Mouse (Mus musculus) embryonic facial prominence, embryonic 11.5 days (tissue): ENCODE measurements around the gene Gpr45. TPM values are rescaled to one million over a fixed set of nuclear protein-coding genes. Genes with fewer than 3 reads are reported as not detected.
"Not testable (repeated sequence)": the region's sequence is repeated elsewhere in the genome, so short reads cannot be mapped to it uniquely, and the experiment has no call there.

Source experiments
- ATAC-seq: fragments of 200-750 bp; cut with Nextera tagmentation; replicated peaks from 2 replicates; pipeline ENCODE4 v1.8.0; 2017; ENCODE audit warnings: low read depth; ENCODE audit not compliant: insufficient number of reproducible peaks, low FRiP score, low TSS enrichment
- DNase-seq: peaks from one replicate; pipeline ENCODE4 v3.0.0-alpha.2; 2015; ENCODE audit warnings: low spot score
- H3K27ac ChIP-seq: fragments of 300-500 bp; sonication (generic); replicated peaks from 2 replicates; pipeline ENCODE4 v1.5.1; 2014; ENCODE audit warnings: mild to moderate bottlenecking, low read depth, low read length, control low read depth
- H3K27me3 ChIP-seq: fragments of 300-500 bp; sonication (generic); 2 replicates; pipeline ENCODE4 v1.6.1; 2014; ENCODE audit warnings: mild to moderate bottlenecking, low read length, moderate library complexity, mixed read lengths; ENCODE audit not compliant: control insufficient read depth, insufficient read depth
- H3K36me3 ChIP-seq: fragments of 300-500 bp; sonication (generic); replicated peaks from 2 replicates; pipeline ENCODE4 v1.6.1; 2014; ENCODE audit warnings: low read depth, mild to moderate bottlenecking, low read length, moderate library complexity, mixed read lengths; ENCODE audit not compliant: control insufficient read depth, insufficient read depth
- H3K4me1 ChIP-seq: fragments of 300-500 bp; sonication (generic); 2 replicates; pipeline ENCODE4 v1.6.1; 2014; ENCODE audit warnings: low read length, mixed read lengths; ENCODE audit not compliant: control insufficient read depth, insufficient read depth
- H3K4me2 ChIP-seq: fragments of 300-500 bp; sonication (generic); 2 replicates; pipeline ENCODE4 v1.6.1; 2014; ENCODE audit warnings: low read depth, mild to moderate bottlenecking, control low read depth, low read length, moderate library complexity
- H3K4me3 ChIP-seq: fragments of 300-500 bp; sonication (generic); 2 replicates; pipeline ENCODE4 v1.5.1; 2014; ENCODE audit warnings: low read depth, low read length, control low read depth
- H3K9ac ChIP-seq: fragments of 300-500 bp; sonication (generic); replicated peaks from 2 replicates; pipeline ENCODE4 v1.6.1; 2014; ENCODE audit warnings: mild to moderate bottlenecking, control low read depth, low read length
- H3K9me3 ChIP-seq: fragments of 300-500 bp; sonication (generic); replicated peaks from 2 replicates; pipeline ENCODE4 v1.6.1; 2016; ENCODE audit warnings: mild to moderate bottlenecking, low read length, inconsistent platforms, mixed read lengths; ENCODE audit not compliant: control insufficient read depth
- WGBS: fragments of 180-500 bp; shearing (Covaris S2); extraction: QIAGEN DNeasy Blood & Tissue Kit; methylation state at CpG from one replicate; pipeline ENCODE4 v1.1.7; 2014; 5-methylcytosine and 5-hydroxymethylcytosine counted together
- polyA plus RNA-seq: library from polyadenylated mRNA; unstranded; fragments of >200 nt; fragmentation: Nextera tagmentation; extraction: Ambion mirVana; gene quantifications from 2 replicates; pipeline ENCODE4 v1.2.1, GENCODE M21; 2014

The Gpr45 gene
- polyA plus RNA-seq, 1 experiment from 2014 or later = 18.6 TPM

DNA sequence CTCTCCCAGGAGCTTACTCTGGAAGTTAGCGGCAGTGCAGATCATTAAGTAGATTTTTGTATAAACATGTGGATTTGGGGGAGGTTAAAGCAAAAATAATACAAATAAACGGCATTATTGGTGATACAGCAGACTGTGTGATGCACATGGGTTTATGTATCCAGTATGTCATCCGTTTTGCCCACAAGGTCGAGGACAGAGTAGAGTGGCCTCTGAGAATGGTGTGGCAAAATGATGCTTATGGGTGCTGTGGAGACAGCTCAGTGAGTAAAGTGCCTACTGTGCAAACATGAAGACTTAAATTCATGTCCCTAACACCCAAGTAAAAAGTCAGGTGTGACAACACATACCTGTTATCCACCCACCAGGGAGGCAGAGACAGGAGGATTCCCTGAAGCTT, 53.9 kb downstream of the Gpr45 start:
- ATAC-seq (no peak), DNase-seq (no peak)
- Histone ChIP-seq H3K36me3 (no peaks in the 10 kb centered on the region), H3K9me3 (no peaks in the 10 kb centered on the region), H3K9ac (no peak overlapping the region), H3K4me3 (no peak overlapping the region), H3K27me3 (no peaks in the 10 kb centered on the region), H3K27ac (no peak overlapping the region), H3K4me1 (no peaks in the 10 kb centered on the region), H3K4me2 (no peak overlapping the region)
- 83% methylated on average over 4 of the region's 4 CpGs for WGBS

- Histone ChIP-seq H3K9ac (no peak overlapping the region), H3K4me1 (no peaks in the 10 kb centered on the region), H3K27me3 (no peaks in the 10 kb centered on the region), H3K27ac (no peak overlapping the region; the same call in none of the 2 replicates), H3K9me3 (no peaks in the 10 kb centered on the region), H3K4me3 (no peak overlapping the region), H3K4me2 (no peak overlapping the region), H3K36me3 (no peaks in the 10 kb centered on the region)
- 0 out of 2 replicates have a peak, but pooled peaks have one; percentile 37 for ATAC-seq
- DNase-seq = peak; percentile 75
- 38% methylated on average over 4 of the region's 4 CpGs for WGBS
These were observed 57.8 kb downstream of the Gpr45 start for GRCm38 (mm10) chr1:43010461-43010860.

DNA sequence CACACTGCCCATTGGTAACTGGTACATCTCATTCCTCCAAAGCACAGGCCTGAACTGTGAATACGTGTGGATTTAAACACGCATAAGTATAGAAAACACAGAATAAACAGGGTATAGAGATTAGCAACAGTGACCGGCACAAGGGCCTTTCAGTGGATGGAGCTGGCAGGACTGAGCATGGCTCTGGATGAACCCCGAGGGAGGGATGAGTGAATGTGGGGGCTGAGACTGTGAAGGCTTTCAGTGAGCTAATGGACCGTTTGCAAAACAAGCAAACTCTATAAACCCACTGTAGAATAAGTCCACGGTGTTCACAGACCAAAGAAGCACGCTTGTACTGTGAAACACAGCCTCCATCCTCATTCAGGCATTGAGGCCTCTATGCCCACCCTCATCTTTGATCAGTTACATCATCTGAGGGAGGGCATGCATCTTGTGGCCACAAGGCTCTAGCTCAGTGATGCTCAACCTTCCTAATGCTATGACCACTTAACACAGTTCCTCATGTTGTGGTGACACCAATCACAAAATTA, 62.5 kb downstream of the Gpr45 start:
- H3K4me3 ChIP-seq, H3K9me3 ChIP-seq, DNase-seq, H3K4me1 ChIP-seq, H3K4me2 ChIP-seq, H3K27me3 ChIP-seq, ATAC-seq, H3K27ac ChIP-seq, H3K36me3 ChIP-seq, H3K9ac ChIP-seq: not testable (repeated sequence)
- whole genome bisulfite sequencing = 92% methylated on average over 7 of the region's 7 CpGs

- H3K4me1 ChIP-seq = no peaks in the 10 kb centered on the region
- H3K4me3 ChIP-seq = no peak overlapping the region
- no peak overlapping the region for H3K9ac ChIP-seq
- H3K36me3 ChIP-seq = no peaks in the 10 kb centered on the region
- H3K4me2 ChIP-seq = no peak overlapping the region
- H3K9me3 ChIP-seq = no peaks in the 10 kb centered on the region
- no peak overlapping the region for H3K27ac ChIP-seq
- ATAC-seq = no peak
- WGBS = 87% methylated on average over 7 of the region's 7 CpGs
- no peaks in the 10 kb centered on the region for H3K27me3 ChIP-seq
- no peak for DNase-seq
These were observed 83.3 kb downstream of the Gpr45 start for GRCm38 (mm10) chr1:43036014-43036413.

DNA sequence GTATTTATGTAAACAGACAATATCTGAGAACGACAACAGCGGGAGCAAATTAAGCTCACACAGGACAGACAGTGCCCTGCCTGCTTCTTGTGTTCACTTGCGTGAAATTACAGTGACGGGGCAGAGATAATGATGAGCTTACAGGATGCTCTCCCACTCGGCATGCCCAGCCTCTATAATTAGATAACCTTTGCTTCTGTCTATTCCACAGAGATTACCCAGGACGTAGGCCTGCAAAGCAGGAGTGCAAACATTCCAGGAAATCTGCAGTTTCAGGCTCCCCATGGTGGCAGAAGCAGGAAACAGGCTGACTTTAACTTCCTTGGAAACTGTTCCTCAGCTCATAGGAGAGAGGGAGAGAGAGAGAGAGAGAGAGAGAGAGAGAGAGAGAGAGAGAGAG, 89.6 kb downstream of the Gpr45 start:
- H3K4me1 ChIP-seq = no peaks in the 10 kb centered on the region
- H3K36me3 ChIP-seq = no peaks in the 10 kb centered on the region
- ATAC-seq (no peak), DNase-seq (no peak)
- H3K9ac ChIP-seq = no peak overlapping the region
- no peaks in the 10 kb centered on the region for H3K27me3 ChIP-seq
- no peak overlapping the region for H3K4me3 ChIP-seq
- no peak overlapping the region for H3K4me2 ChIP-seq
- H3K27ac ChIP-seq = no peak overlapping the region
- H3K9me3 ChIP-seq = no peaks in the 10 kb centered on the region
- 50% methylated on average over 6 of the region's 6 CpGs for WGBS

GRCm38 (mm10) chr1:43045204-43045982, 92.7 kb downstream of the Gpr45 start:
- no peaks in the 10 kb centered on the region for H3K4me1 ChIP-seq
- H3K27ac ChIP-seq = no peak overlapping the region
- H3K9me3 ChIP-seq = no peaks in the 10 kb centered on the region
- H3K36me3 ChIP-seq = no peaks in the 10 kb centered on the region
- no peak for ATAC-seq
- no peak overlapping the region for H3K9ac ChIP-seq
- H3K4me3 ChIP-seq = no peak overlapping the region
- peak; percentile 19 for DNase-seq
- no peak overlapping the region for H3K4me2 ChIP-seq
- WGBS = 61% methylated on average over 14 of the region's 14 CpGs
- no peaks in the 10 kb centered on the region for H3K27me3 ChIP-seq

DNA sequence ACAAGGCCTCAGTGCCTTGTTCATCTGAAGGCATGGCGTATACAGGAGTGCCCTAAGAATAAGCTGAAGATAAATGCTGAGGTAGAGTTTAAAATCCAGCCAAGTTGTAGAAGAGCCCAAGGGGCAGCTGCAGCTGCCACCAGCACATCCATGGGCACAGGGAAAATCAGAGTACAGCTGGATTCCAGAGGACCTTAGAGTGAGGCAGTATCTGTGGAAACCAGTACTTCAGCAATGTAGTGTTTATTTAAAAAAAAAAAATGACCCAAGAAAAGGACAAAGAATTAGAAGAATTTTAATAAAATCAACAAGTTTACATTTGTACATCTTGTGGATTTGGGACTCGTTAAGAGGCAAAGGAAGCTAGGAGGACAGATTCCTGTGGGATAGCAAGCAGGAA, 94.3 kb downstream of the Gpr45 start:
- no peak overlapping the region for H3K27ac ChIP-seq
- WGBS = 86% methylated on average over 2 of the region's 2 CpGs
- no peak overlapping the region for H3K9ac ChIP-seq
- DNase-seq (no peak), ATAC-seq (no peak)
- H3K4me2 ChIP-seq = no peak overlapping the region
- H3K9me3 ChIP-seq = no peaks in the 10 kb centered on the region
- H3K27me3 ChIP-seq = no peaks in the 10 kb centered on the region
- no peaks in the 10 kb centered on the region for H3K4me1 ChIP-seq
- H3K36me3 ChIP-seq = no peaks in the 10 kb centered on the region
- no peak overlapping the region for H3K4me3 ChIP-seq

- no peaks in the 10 kb centered on the region for H3K27me3 ChIP-seq
- H3K4me1 ChIP-seq = no peaks in the 10 kb centered on the region
- no peaks in the 10 kb centered on the region for H3K9me3 ChIP-seq
- H3K9ac ChIP-seq = no peak overlapping the region
- DNase-seq (no peak), ATAC-seq (no peak)
- H3K4me3 ChIP-seq = no peak overlapping the region
- H3K4me2 ChIP-seq = no peak overlapping the region
- no peak overlapping the region for H3K27ac ChIP-seq
- H3K36me3 ChIP-seq = no peaks in the 10 kb centered on the region; the same call in 1 of the 2 replicates
- 89% methylated on average over 10 of the region's 10 CpGs for WGBS
These were observed 95.1 kb downstream of the Gpr45 start for GRCm38 (mm10) chr1:43047811-43048210.
